Mouse (Mus musculus): ENCODE data around the gene Mettl11b. TPM values are rescaled to one million over a fixed set of nuclear protein-coding genes. Genes with fewer than 3 reads are reported as not detected.

The Mettl11b gene
- total and polyA plus RNA-seq, 2 experiments from 2014 or later, result 0.16 TPM; not detected in 1

DNA sequence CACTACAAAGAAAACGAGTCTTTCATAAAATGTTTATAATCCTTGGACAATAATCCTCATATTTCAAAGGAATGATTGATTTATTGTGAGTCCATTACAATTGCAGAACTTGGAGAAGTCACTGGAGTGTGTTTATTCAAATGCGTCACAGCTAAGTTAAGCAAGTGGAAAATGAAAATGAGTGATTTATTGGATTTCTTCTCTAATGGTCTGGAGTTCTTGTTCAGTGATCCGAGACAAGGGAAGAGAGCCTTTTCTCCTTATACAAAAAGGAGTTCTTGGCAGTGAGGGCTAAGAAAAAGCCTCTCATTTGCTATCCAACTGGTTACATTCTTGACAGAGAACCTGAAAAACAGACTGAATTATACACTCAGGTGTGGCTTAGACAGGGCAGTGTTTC, 42.9 kb downstream of the Mettl11b start:
- 62% methylated on average over 3 of the region's 3 CpGs for WGBS
- DNase-seq (ENCODE audit: low spot score), result no peak
- Histone ChIP-seq H3K4me2 (ENCODE audit: low read depth, low read length) (no peak overlapping the region), H3K9ac (replicated peaks; ENCODE audit: low read depth, low read length) (no peak overlapping the region), H3K27ac (ENCODE audit: low read depth) (no peak overlapping the region), H3K27me3 (ENCODE audit: control insufficient read depth, insufficient read depth, low read length) (no peaks in the 10 kb centered on the region), H3K9me3 (replicated peaks; ENCODE audit: control insufficient read depth, low read length) (no peaks in the 10 kb centered on the region), H3K4me1 (ENCODE audit: control insufficient read depth, insufficient read depth) (no peaks in the 10 kb centered on the region), H3K36me3 (replicated peaks; ENCODE audit: control insufficient read depth, insufficient read depth, low read length) (no peaks in the 10 kb centered on the region), H3K4me3 (ENCODE audit: low read depth, low read length) (no peak overlapping the region)
- no peak for TF ChIP-seq EP300 (IDR thresholded peaks at IDR 0.05; ENCODE audit: low read depth)
- no peak for TF ChIP-seq CTCF (IDR thresholded peaks at IDR 0.05; ENCODE audit: low read depth)
- ATAC-seq (ENCODE audit: insufficient read depth, low read depth), result no peak

DNA sequence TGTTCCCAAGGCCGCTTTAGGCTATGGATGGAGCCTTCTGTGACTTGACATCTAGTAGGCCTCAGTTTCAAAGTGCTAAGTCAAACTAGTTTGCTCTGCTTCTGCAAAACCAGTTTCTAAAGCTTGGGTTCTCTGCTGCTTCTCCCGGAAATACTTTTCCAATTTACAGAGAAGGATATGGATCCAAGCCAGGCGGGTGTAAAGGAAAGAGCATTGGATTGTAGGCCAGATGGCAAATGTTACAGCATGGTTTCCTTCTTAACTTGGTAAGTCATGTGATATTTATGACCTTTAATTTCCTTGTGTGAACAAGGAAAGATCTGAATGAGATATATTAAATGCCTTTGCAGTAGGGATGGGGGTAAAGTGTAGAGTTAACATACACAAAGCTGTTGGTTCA, 52.2 kb downstream of the Mettl11b start:
- H3K4me3 ChIP-seq (ENCODE audit: low read depth, low read length), result no peak overlapping the region

DNA sequence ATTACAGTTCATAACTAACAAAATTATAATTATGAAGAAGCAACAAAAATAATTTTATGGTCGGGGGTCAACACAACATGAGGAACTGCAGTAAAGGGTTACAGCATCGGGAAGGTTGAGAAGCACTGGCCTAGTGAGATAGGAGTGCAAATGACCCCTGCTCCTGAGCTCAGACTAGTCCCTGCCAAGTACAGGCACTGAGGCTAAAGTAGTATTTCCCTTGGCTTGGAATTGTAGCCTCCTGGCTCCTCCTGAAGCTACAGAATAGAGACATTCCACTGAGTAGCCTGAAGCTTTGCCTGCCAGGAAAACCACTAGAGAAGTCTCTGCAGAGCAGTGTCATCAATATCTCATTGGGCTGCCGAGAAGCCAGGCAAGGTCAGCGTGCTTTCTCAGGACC, 53.7 kb downstream of the Mettl11b start:
- no peak overlapping the region for H3K4me3 ChIP-seq (ENCODE audit: low read depth, low read length)
- no peak overlapping the region for H3K9ac ChIP-seq (replicated peaks; ENCODE audit: low read depth, low read length)
- no peak overlapping the region for H3K27ac ChIP-seq (ENCODE audit: low read depth)
- no peaks in the 10 kb centered on the region for H3K4me1 ChIP-seq (ENCODE audit: control insufficient read depth, insufficient read depth)
- WGBS, result 66% methylated on average over 4 of the region's 4 CpGs
- H3K36me3 ChIP-seq (replicated peaks; ENCODE audit: control insufficient read depth, insufficient read depth, low read length), result no peaks in the 10 kb centered on the region
- ATAC-seq (ENCODE audit: insufficient read depth, low read depth) (no peak), DNase-seq (ENCODE audit: low spot score) (no peak)
- no peak overlapping the region for H3K4me2 ChIP-seq (ENCODE audit: low read depth, low read length)
- H3K27me3 ChIP-seq (ENCODE audit: control insufficient read depth, insufficient read depth, low read length), result no peaks in the 10 kb centered on the region
- TF ChIP-seq EP300 (IDR thresholded peaks at IDR 0.05; ENCODE audit: low read depth) (no peak), CTCF (IDR thresholded peaks at IDR 0.05; ENCODE audit: low read depth) (no peak)
- H3K9me3 ChIP-seq (replicated peaks; ENCODE audit: control insufficient read depth, low read length), result no peaks in the 10 kb centered on the region

More for the DNA sequence above, 52.2 kb downstream of the Mettl11b start:
- H3K9me3 ChIP-seq (replicated peaks; ENCODE audit: control insufficient read depth, low read length), result no peaks in the 10 kb centered on the region
- 87% methylated on average over 3 of the region's 3 CpGs for WGBS
- ATAC-seq (ENCODE audit: insufficient read depth, low read depth), result no peak
- no peaks in the 10 kb centered on the region for H3K36me3 ChIP-seq (replicated peaks; ENCODE audit: control insufficient read depth, insufficient read depth, low read length)
- H3K27ac ChIP-seq (ENCODE audit: low read depth), result no peak overlapping the region
- no peaks in the 10 kb centered on the region for H3K27me3 ChIP-seq (ENCODE audit: control insufficient read depth, insufficient read depth, low read length)
- no peak overlapping the region for H3K4me2 ChIP-seq (ENCODE audit: low read depth, low read length)
- no peak overlapping the region for H3K9ac ChIP-seq (replicated peaks; ENCODE audit: low read depth, low read length)
- no peak for TF ChIP-seq EP300 (IDR thresholded peaks at IDR 0.05; ENCODE audit: low read depth)
- TF ChIP-seq CTCF (IDR thresholded peaks at IDR 0.05; ENCODE audit: low read depth), result no peak
- DNase-seq (ENCODE audit: low spot score), result no peak
- no peaks in the 10 kb centered on the region for H3K4me1 ChIP-seq (ENCODE audit: control insufficient read depth, insufficient read depth)

DNA sequence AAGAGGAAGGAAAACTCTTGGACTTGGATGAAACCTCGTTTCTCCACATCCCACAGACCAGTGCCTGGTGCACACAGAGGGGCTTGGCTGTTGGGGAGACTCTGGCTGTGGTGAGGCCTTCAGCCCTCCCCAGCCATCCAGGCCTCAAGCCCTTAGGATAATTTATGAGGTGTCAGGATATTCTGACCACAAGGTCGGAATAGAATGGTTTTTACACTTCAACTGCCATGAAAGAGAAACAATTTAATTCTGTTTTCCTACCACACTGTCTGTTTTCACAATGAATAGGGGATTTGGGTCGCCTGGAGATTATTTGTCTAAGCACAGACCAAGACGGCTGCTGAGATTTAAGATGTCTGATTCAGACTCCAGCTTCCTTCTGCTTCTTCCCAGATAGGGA, 54.3 kb downstream of the Mettl11b start:
- Histone ChIP-seq H3K9ac (replicated peaks; ENCODE audit: low read depth, low read length) (no peak overlapping the region), H3K4me1 (ENCODE audit: control insufficient read depth, insufficient read depth) (no peaks in the 10 kb centered on the region), H3K4me3 (ENCODE audit: low read depth, low read length) (no peak overlapping the region), H3K4me2 (ENCODE audit: low read depth, low read length) (no peak overlapping the region), H3K27ac (ENCODE audit: low read depth) (no peak overlapping the region), H3K9me3 (replicated peaks; ENCODE audit: control insufficient read depth, low read length) (no peaks in the 10 kb centered on the region), H3K36me3 (replicated peaks; ENCODE audit: control insufficient read depth, insufficient read depth, low read length) (no peaks in the 10 kb centered on the region), H3K27me3 (ENCODE audit: control insufficient read depth, insufficient read depth, low read length) (no peaks in the 10 kb centered on the region)
- WGBS, result 51% methylated on average over 4 of the region's 4 CpGs
- no peak for TF ChIP-seq EP300 (IDR thresholded peaks at IDR 0.05; ENCODE audit: low read depth)
- TF ChIP-seq CTCF (IDR thresholded peaks at IDR 0.05; ENCODE audit: low read depth), result no peak
- no peak for DNase-seq (ENCODE audit: low spot score)
- no peak for ATAC-seq (ENCODE audit: insufficient read depth, low read depth)

DNA sequence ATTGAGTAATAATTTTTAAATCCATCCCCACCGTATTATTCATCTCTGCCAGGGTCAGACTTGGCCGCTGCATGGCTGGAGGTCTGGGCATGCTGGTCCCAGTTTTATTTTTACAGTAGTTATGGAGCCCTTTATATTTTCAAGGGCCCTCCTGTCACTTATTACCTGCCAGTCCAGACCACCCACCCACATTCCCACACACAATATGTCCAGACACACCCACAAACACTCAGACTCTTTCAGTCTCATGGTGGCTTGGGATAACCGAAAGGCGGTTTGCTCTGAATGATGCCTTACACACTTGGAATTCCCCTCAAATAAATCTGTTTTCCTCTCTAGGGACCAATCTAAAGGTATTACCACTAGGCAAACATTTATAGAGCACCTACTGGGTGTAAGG, 55.1 kb downstream of the Mettl11b start:
- Histone ChIP-seq H3K27ac (ENCODE audit: low read depth) (no peak overlapping the region), H3K36me3 (replicated peaks; ENCODE audit: control insufficient read depth, insufficient read depth, low read length) (no peaks in the 10 kb centered on the region), H3K9me3 (replicated peaks; ENCODE audit: control insufficient read depth, low read length) (no peaks in the 10 kb centered on the region), H3K27me3 (ENCODE audit: control insufficient read depth, insufficient read depth, low read length) (no peaks in the 10 kb centered on the region), H3K4me2 (ENCODE audit: low read depth, low read length) (no peak overlapping the region), H3K4me1 (ENCODE audit: control insufficient read depth, insufficient read depth) (no peaks in the 10 kb centered on the region), H3K9ac (replicated peaks; ENCODE audit: low read depth, low read length) (no peak overlapping the region), H3K4me3 (ENCODE audit: low read depth, low read length) (no peak overlapping the region)
- WGBS, result 91% methylated on average over 4 of the region's 4 CpGs
- TF ChIP-seq CTCF (IDR thresholded peaks at IDR 0.05; ENCODE audit: low read depth), result no peak
- TF ChIP-seq EP300 (IDR thresholded peaks at IDR 0.05; ENCODE audit: low read depth), result no peak
- ATAC-seq (ENCODE audit: insufficient read depth, low read depth) (no peak), DNase-seq (ENCODE audit: low spot score) (no peak)

DNA sequence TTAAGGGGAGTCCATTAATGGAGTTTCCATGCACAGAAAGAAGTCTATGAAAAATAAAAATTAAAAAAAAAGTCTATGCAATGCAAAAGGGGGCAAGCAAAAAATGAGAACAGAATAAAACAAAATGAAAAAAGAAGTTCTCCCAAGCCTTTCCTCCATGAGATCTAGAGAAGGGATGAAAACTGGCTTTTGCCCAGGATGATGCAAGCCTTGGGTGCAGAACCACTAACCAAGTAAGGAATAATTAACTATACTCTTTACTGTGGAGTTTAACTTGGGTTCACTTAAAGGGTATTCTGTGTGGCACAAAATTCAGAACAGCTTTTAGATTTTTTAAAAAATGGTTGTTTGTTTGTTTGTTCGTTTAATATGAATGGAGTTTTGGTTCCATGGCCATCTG, 62.6 kb downstream of the Mettl11b start:
- Histone ChIP-seq H3K4me3 (ENCODE audit: low read depth, low read length) (no peak overlapping the region), H3K9me3 (replicated peaks; ENCODE audit: control insufficient read depth, low read length) (no peaks in the 10 kb centered on the region), H3K36me3 (replicated peaks; ENCODE audit: control insufficient read depth, insufficient read depth, low read length) (no peaks in the 10 kb centered on the region), H3K4me1 (ENCODE audit: control insufficient read depth, insufficient read depth) (no peaks in the 10 kb centered on the region), H3K4me2 (ENCODE audit: low read depth, low read length) (no peak overlapping the region), H3K27me3 (ENCODE audit: control insufficient read depth, insufficient read depth, low read length) (no peaks in the 10 kb centered on the region), H3K27ac (ENCODE audit: low read depth) (no peak overlapping the region), H3K9ac (replicated peaks; ENCODE audit: low read depth, low read length) (no peak overlapping the region)
- no peak for TF ChIP-seq EP300 (IDR thresholded peaks at IDR 0.05; ENCODE audit: low read depth)
- TF ChIP-seq CTCF (IDR thresholded peaks at IDR 0.05; ENCODE audit: low read depth), result no peak
- DNase-seq (ENCODE audit: low spot score), result no peak
- no peak for ATAC-seq (ENCODE audit: insufficient read depth, low read depth)
- 65% methylated on average over 1 of the region's 1 CpGs for WGBS

All from heart, postnatal 0 days (tissue).